Mouse (Mus musculus): ENCODE measurements around the gene Ifih1.

DNA sequence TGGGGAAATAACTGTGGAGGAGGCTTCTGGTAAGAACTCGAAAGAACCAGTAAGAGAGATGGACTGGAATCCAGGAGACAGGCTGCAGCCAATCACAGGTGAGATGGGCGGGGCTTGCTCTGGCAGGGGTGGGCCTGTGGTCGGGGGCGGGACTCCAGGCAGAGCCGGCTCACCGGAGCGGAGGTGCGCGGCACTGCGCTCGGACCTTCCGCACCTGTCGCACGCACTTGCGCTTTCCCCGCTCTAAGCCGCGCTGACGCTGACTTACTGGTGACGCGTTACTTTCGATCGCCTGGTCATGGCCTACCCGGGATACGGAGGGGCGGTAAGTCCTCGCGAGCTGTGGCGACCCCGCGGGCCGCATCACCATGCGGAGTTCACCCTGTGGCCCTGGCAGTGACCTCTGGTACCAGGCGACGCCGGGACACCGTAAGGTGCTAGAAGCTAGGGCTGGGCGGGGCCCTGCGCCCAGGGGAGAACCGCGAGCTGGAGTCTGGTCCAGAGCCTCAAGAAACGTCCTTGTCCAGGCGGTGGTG is 18.1 kb upstream of the Ifih1 start, which contains the start of gene Gca:
- no peak for TF ChIP-seq SMC3 (IDR thresholded peaks at IDR 0.05; ENCODE audit: low read depth, low read length)
- no peak; the same call in 1 of the 2 replicates for TF ChIP-seq ELF1 (IDR thresholded peaks at IDR 0.05; ENCODE audit: low read depth, low read length)
- TF ChIP-seq MAX (IDR thresholded peaks at IDR 0.05; ENCODE audit: low read length) = no peak
- no peak for TF ChIP-seq CTCF (conservative IDR thresholded peaks at IDR 0.05 in 1 of 2, IDR thresholded peaks at IDR 0.05 in 1 of 2; ENCODE audit: low read depth in 2 of 2, low read length in 2 of 2)
- TF ChIP-seq POLR2AphosphoS2 (IDR thresholded peaks at IDR 0.05; ENCODE audit: low read depth, low read length) = no peak
- TF ChIP-seq SIN3A (IDR thresholded peaks at IDR 0.05; ENCODE audit: low read length) = no peak
- TF ChIP-seq MAFK (IDR thresholded peaks at IDR 0.05; ENCODE audit: insufficient replicate concordance, low read length) = no peak
